Mouse (Mus musculus) layer of hippocampus, adult 9-10 months (tissue): ENCODE data around the gene Kctd4.

Experiments
- DNase-seq: peaks from one replicate; pipeline ENCODE4 v3.0.0; 2022; ENCODE audit warnings: low spot score

Gene Kctd4

GRCm38 (mm10) chr14:75990936-75991335, 36.1 kb downstream of the Kctd4 start:
- no peak for DNase-seq

- DNase-seq = no peak
Measured at GRCm38 (mm10) chr14:75992371-75992770, 37.6 kb downstream of the Kctd4 start.

- no peak for DNase-seq
Measured at GRCm38 (mm10) chr14:75998082-75998481, 43.3 kb downstream of the Kctd4 start.

GRCm38 (mm10) chr14:76001781-76002180, 47.0 kb downstream of the Kctd4 start:
- DNase-seq = no peak

- DNase-seq = no peak
Measured at GRCm38 (mm10) chr14:76005011-76005410, 50.2 kb downstream of the Kctd4 start.

GRCm38 (mm10) chr14:76008174-76008573, 53.4 kb downstream of the Kctd4 start:
- DNase-seq = no peak

GRCm38 (mm10) chr14:76009185-76009584, 54.4 kb downstream of the Kctd4 start:
- DNase-seq = no peak

- peak; percentile 84 for DNase-seq
Measured at GRCm38 (mm10) chr14:76010102-76011061, 55.6 kb downstream of the Kctd4 start, which contains the start of gene Gtf2f2. Gene Gtf2f2 (minus strand): TSS chr14:76010865.

- no peak for DNase-seq
Measured at GRCm38 (mm10) chr14:76011062-76011457, 56.3 kb downstream of the Kctd4 start.

GRCm38 (mm10) chr14:76014331-76014730, 59.5 kb downstream of the Kctd4 start:
- DNase-seq = no peak
